Mouse (Mus musculus) intestine, embryonic 14.5 days (tissue): ENCODE measurements around the gene Pramef25. TPM values are rescaled to one million over a fixed set of nuclear protein-coding genes. Genes with fewer than 3 reads are reported as not detected.

ENCODE experiments used
- polyA plus RNA-seq: library from polyadenylated mRNA; unstranded; fragments of >200 nt; fragmentation: Nextera tagmentation; extraction: Ambion mirVana; gene quantifications from 2 replicates; pipeline ENCODE4 v1.2.1, GENCODE M21; 2014

The Pramef25 gene
- polyA plus RNA-seq, 1 experiment from 2014 or later = not detected

Other genes with a start within 250 kb of the Pramef25 start
- not detected in 2 replicates for gene Gm13089, start 248.3 kb downstream of the Pramef25 start, polyA plus RNA-seq
- not detected in 2 replicates for gene Gm13078, start 231.6 kb downstream of the Pramef25 start, polyA plus RNA-seq
- gene Gm13023, start 161.7 kb downstream of the Pramef25 start, polyA plus RNA-seq = not detected in 2 replicates
- gene Gm13084, start 134.9 kb downstream of the Pramef25 start, polyA plus RNA-seq = not detected in 2 replicates
- gene Gm13103, start 104.5 kb downstream of the Pramef25 start, polyA plus RNA-seq = not detected in 2 replicates
- not detected in 2 replicates for gene Pramef6, start 50.6 kb downstream of the Pramef25 start, polyA plus RNA-seq
- not detected in 2 replicates for gene Gm13101, start 15.9 kb upstream of the Pramef25 start, polyA plus RNA-seq
- gene Pramef17, start 43.4 kb upstream of the Pramef25 start, polyA plus RNA-seq = not detected in 2 replicates
- gene Pramel4, start 108.1 kb upstream of the Pramef25 start, polyA plus RNA-seq = not detected in 2 replicates
- gene Gm13102, start 155.5 kb upstream of the Pramef25 start, polyA plus RNA-seq = not detected in 2 replicates
- gene Oog3, start 211.6 kb upstream of the Pramef25 start, polyA plus RNA-seq = not detected in 2 replicates
- gene Oog2, start 239.7 kb upstream of the Pramef25 start, polyA plus RNA-seq = not detected in 2 replicates